Comparison of ENCODE assay signal across 10 mouse cellular contexts in the genomic region with DNA sequence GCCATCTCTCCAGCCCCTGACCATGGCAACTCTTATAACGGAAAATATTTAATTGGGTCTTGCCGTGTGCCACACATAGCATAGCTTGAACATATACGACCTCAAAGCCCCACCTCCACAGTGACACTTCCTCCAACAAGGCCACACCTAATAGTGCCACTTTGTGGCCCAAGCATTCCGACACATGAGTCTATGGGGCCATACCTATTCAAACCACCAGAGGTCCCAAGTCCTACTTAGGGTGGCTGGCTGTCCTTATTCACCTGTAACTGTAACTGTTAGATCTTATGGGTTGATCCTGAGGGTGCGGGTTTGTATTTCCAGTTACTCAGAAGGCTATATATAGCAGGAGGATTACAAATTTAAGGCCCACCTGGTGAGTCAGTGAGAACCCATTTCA. TPM values are rescaled to one million over a fixed set of nuclear protein-coding genes. Genes with fewer than 3 reads are reported as not detected.
DNase-seq lines count a peak whose midpoint lies in the region; ATAC-seq and TF ChIP-seq lines count a peak whose summit lies in the region.
"Had no signal": no experiment of that assay in that cellular context is flagged by ENCODE, and none has a peak within 500 bp of the region (broad histone marks: within the 10 kb centered on the region; RNA-seq: fewer than 3 reads in every experiment).

No protein-coding gene starts in this region.

- no peak for DNase-seq in gastrocnemius, adult 2 months
- DNase-seq in gastrocnemius, adult 8-10 months (ENCODE audit: low spot score in 2 of 2) = no peak
- DNase-seq in urinary bladder, postnatal 14 days (ENCODE audit: low spot score) = peak; percentile 36
- no peak for DNase-seq in urinary bladder, postnatal 25 days (ENCODE audit: low spot score)
- DNase-seq in kidney, postnatal 36 days = peak; percentile 45 to 71
- DNase-seq in stomach, postnatal 0 days (ENCODE audit: low spot score) = peak; percentile 68
- no peak for DNase-seq in frontal cortex, postnatal 25 days (ENCODE audit: low spot score in 2 of 2)

- H3K9me3 ChIP-seq in stomach, postnatal 0 days (ENCODE audit: control insufficient read depth, low read length) = no peaks in the 10 kb centered on the region
- no peaks in the 10 kb centered on the region for H3K9me3 ChIP-seq in forebrain, embryonic 15.5 days

- no peak for TF ChIP-seq EP300 in stomach, postnatal 0 days (optimal IDR thresholded peaks at IDR 0.05)

- H3K9ac ChIP-seq in stomach, postnatal 0 days (ENCODE audit: low read length) = no peak overlapping the region
- H3K9ac ChIP-seq in forebrain, embryonic 15.5 days (replicated peaks) = no peak overlapping the region

- WGBS in stomach, postnatal 0 days = 26% methylated on average over 5 of the region's 5 CpGs
- 29% methylated on average over 5 of the region's 5 CpGs for WGBS in forebrain, embryonic 15.5 days

- no peak overlapping the region for H3K4me2 ChIP-seq in stomach, postnatal 0 days (replicated peaks; ENCODE audit: low read depth)
- H3K4me2 ChIP-seq in forebrain, embryonic 15.5 days (replicated peaks) = no peak overlapping the region

- peak; percentile 49 for ATAC-seq in stomach, postnatal 0 days (ENCODE audit: low FRiP score, low TSS enrichment)
- no peak for ATAC-seq in forebrain, embryonic 15.5 days (replicated peaks)

- H3K27me3 ChIP-seq in stomach, postnatal 0 days (ENCODE audit: control insufficient read depth, insufficient read depth, low read length) = no peaks in the 10 kb centered on the region
- H3K27me3 ChIP-seq in forebrain, embryonic 15.5 days = no peaks in the 10 kb centered on the region

- H3K4me1 ChIP-seq in stomach, postnatal 0 days (replicated peaks; ENCODE audit: control insufficient read depth, insufficient read depth) = no peaks in the 10 kb centered on the region
- peaks cover 13% of the 10 kb centered on the region for H3K4me1 ChIP-seq in forebrain, embryonic 15.5 days

- peak; percentile 45 for TF ChIP-seq CTCF in gastrocnemius, adult 2 months (IDR thresholded peaks at IDR 0.05)
- TF ChIP-seq CTCF in stomach, postnatal 0 days (IDR thresholded peaks at IDR 0.05; ENCODE audit: low read depth) = peak; percentile 76

- no peaks in the 10 kb centered on the region for H3K36me3 ChIP-seq in stomach, postnatal 0 days (ENCODE audit: control insufficient read depth, insufficient read depth, low read length)
- H3K36me3 ChIP-seq in forebrain, embryonic 15.5 days = no peaks in the 10 kb centered on the region

- intact Hi-C loops in gastrocnemius, adult 2 months (cut with DNase I) = loop anchor here (10.0 kb wide), 1 partner anchor 1047 kb away; no protein-coding TSS in a partner anchor

- no peak overlapping the region for H3K4me3 ChIP-seq in gastrocnemius, adult 2 months
- H3K4me3 ChIP-seq in stomach, postnatal 0 days (ENCODE audit: low read depth, low read length) = no peak overlapping the region
- no peak overlapping the region for H3K4me3 ChIP-seq in forebrain, embryonic 15.5 days

- H3K27ac ChIP-seq in gastrocnemius, adult 2 months = no peak overlapping the region
- no peak overlapping the region for H3K27ac ChIP-seq in stomach, postnatal 0 days (replicated peaks)
- H3K27ac ChIP-seq in forebrain, embryonic 15.5 days (replicated peaks) = no peak overlapping the region

RNA-seq across cellular contexts. Expression of a gene that starts 2.7 kb away (rescaled TPM):
- not detected for total RNA-seq in gastrocnemius, adult 2 months (2021)
- total RNA-seq in gastrocnemius, adult 8-10 months (2022) = not detected
- 0.25 TPM in 1 of 2 replicates, not detected in the other for polyA plus RNA-seq in stomach, postnatal 0 days (2015; fragmentation: Nextera tagmentation; extraction: Ambion mirVana)
- 0.14 and 0.50 TPM in 2 replicates for polyA plus RNA-seq in forebrain, embryonic 15.5 days (2015; fragmentation: Nextera tagmentation; extraction: Ambion mirVana)
- polyA plus RNA-seq: neural tube, embryonic 11.5 days had no signal

RNA-seq across cellular contexts. Expression of a gene that starts 2.7 kb away (rescaled TPM):
- total RNA-seq in gastrocnemius, adult 2 months (2021) = 1 to 10 TPM; 2.7 to 5.5 TPM
- 1 to 10 TPM; 2.6 to 6.3 (median 3.8) TPM for total RNA-seq in gastrocnemius, adult 8-10 months (2022)
- polyA plus RNA-seq in stomach, postnatal 0 days (2015; fragmentation: Nextera tagmentation; extraction: Ambion mirVana) = 111 and 121 TPM in 2 replicates
- polyA plus RNA-seq in forebrain, embryonic 15.5 days (2015; fragmentation: Nextera tagmentation; extraction: Ambion mirVana) = 50.7 and 61.9 TPM in 2 replicates

RNA-seq across cellular contexts. Expression of a gene that starts 6.7 kb away (rescaled TPM):
- 10 to 100 TPM; 87.7 to 92.0 TPM for total RNA-seq in gastrocnemius, adult 2 months (2021)
- total RNA-seq in gastrocnemius, adult 8-10 months (2022) = 10 to 100 TPM; 80.6 to 87.8 (median 85.1) TPM
- 143 and 171 TPM in 2 replicates for polyA plus RNA-seq in stomach, postnatal 0 days (2015; fragmentation: Nextera tagmentation; extraction: Ambion mirVana)
- polyA plus RNA-seq in forebrain, embryonic 15.5 days (2015; fragmentation: Nextera tagmentation; extraction: Ambion mirVana) = 107 and 112 TPM in 2 replicates

RNA-seq across cellular contexts. Expression of a gene that starts 6.9 kb away (rescaled TPM):
- total RNA-seq in gastrocnemius, adult 2 months (2021) = 10 to 100 TPM; 11.0 to 11.3 TPM
- 10 to 100 TPM in 3 of 4 experiments, 1 to 10 TPM in 1; 9.5 to 12.2 (median 11.2) TPM for total RNA-seq in gastrocnemius, adult 8-10 months (2022)
- polyA plus RNA-seq in stomach, postnatal 0 days (2015; fragmentation: Nextera tagmentation; extraction: Ambion mirVana) = 23.3 and 25.5 TPM in 2 replicates
- 65.6 and 68.6 TPM in 2 replicates for polyA plus RNA-seq in forebrain, embryonic 15.5 days (2015; fragmentation: Nextera tagmentation; extraction: Ambion mirVana)

RNA-seq across cellular contexts. Expression of a gene that starts 27.6 kb away (rescaled TPM):
- 1 to 10 TPM in 1 of 2 experiments, under 1 TPM in 1; 0.87 to 3.0 TPM for total RNA-seq in gastrocnemius, adult 2 months (2021)
- total RNA-seq in gastrocnemius, adult 8-10 months (2022) = 1 to 10 TPM; 1.3 to 8.8 (median 3.2) TPM
- polyA plus RNA-seq in stomach, postnatal 0 days (2015; fragmentation: Nextera tagmentation; extraction: Ambion mirVana) = not detected in 2 replicates
- polyA plus RNA-seq in forebrain, embryonic 15.5 days (2015; fragmentation: Nextera tagmentation; extraction: Ambion mirVana) = 0.42 TPM in 1 of 2 replicates, not detected in the other
- polyA plus RNA-seq: heart, embryonic 16.5 days; neural tube, embryonic 11.5 days had no signal

Comparison
In these comparisons a context has a peak if more than half of its experiments do, and no peak if none do; other contexts are left out.
1. DNase-seq: peak in urinary bladder, postnatal 14 days (single experiment), kidney, postnatal 36 days (2 of 2) and stomach, postnatal 0 days (single experiment); none in gastrocnemius, adult 2 months (single experiment), gastrocnemius, adult 8-10 months (0 of 2), urinary bladder, postnatal 25 days (single experiment) and frontal cortex, postnatal 25 days (0 of 2).